Mouse (Mus musculus) layer of hippocampus, adult 2 months (tissue): ENCODE measurements at regions not wholly inside any gene's neighbourhood (a gene's known extent, or its start where the extent isn't known, plus 50 kb on each side); places are given as distances from the start of the nearest gene placed in this dataset.

ENCODE experiments used
- DNase-seq, 2 experiments: peaks; one replicate each; pipeline ENCODE4 v3.0.0; 2022; ENCODE audit warnings: low spot score in 2 of 2
- H3K27ac ChIP-seq: fragments of 200-600 bp; 2 replicates; pipeline ENCODE4 v1.8.1; 2022
- H3K4me3 ChIP-seq: fragments of 200-600 bp; 2 replicates; pipeline ENCODE4 v1.8.1; 2022; ENCODE audit warnings: mild to moderate bottlenecking
- CTCF ChIP-seq: fragments of 200-600 bp; conservative IDR thresholded peaks from 2 replicates; pipeline ENCODE4 v1.8.1; 2022; ENCODE audit warnings: antibody characterized with exemption, mild to moderate bottlenecking, moderate library complexity

- DNase-seq, result no peak
- H3K27ac ChIP-seq, result no peak overlapping the region
- TF ChIP-seq CTCF, result peak; percentile 41
- H3K4me3 ChIP-seq, result no peak overlapping the region
These were observed 66.0 kb downstream of the Amer2 start for GRCm38 (mm10) chr14:60439106-60439505.

- TF ChIP-seq CTCF, result no peak
- no peak for DNase-seq
- Histone ChIP-seq H3K27ac (no peak overlapping the region), H3K4me3 (no peak overlapping the region)
These were observed 70.9 kb downstream of the Amer2 start for GRCm38 (mm10) chr14:60443821-60444551.

- no peak for DNase-seq
- Histone ChIP-seq H3K27ac (no peak overlapping the region), H3K4me3 (no peak overlapping the region)
- TF ChIP-seq CTCF, result no peak
These were observed 71.5 kb downstream of the Amer2 start for GRCm38 (mm10) chr14:60444552-60444937.

- H3K4me3 ChIP-seq, result no peak overlapping the region
- TF ChIP-seq CTCF, result no peak
- no peak for DNase-seq
- no peak overlapping the region for H3K27ac ChIP-seq
These were observed 73.0 kb downstream of the Amer2 start for GRCm38 (mm10) chr14:60446037-60446436.

GRCm38 (mm10) chr14:60451216-60451615, 78.2 kb downstream of the Amer2 start:
- H3K27ac ChIP-seq, result no peak overlapping the region
- no peak for DNase-seq
- H3K4me3 ChIP-seq, result no peak overlapping the region
- no peak for TF ChIP-seq CTCF

GRCm38 (mm10) chr14:60451684-60452083, 78.6 kb downstream of the Amer2 start:
- peak; percentile 60 for TF ChIP-seq CTCF
- Histone ChIP-seq H3K27ac (no peak overlapping the region), H3K4me3 (no peak overlapping the region)
- DNase-seq, result no peak

GRCm38 (mm10) chr14:60456767-60457166, 83.7 kb downstream of the Amer2 start:
- no peak for DNase-seq
- peak overlapping the region; percentile 14; the same call in 1 of the 2 replicates for H3K27ac ChIP-seq
- TF ChIP-seq CTCF, result no peak
- H3K4me3 ChIP-seq, result no peak overlapping the region

GRCm38 (mm10) chr14:60484996-60485888, 112.2 kb downstream of the Amer2 start:
- Histone ChIP-seq H3K27ac (no peak overlapping the region), H3K4me3 (peak overlapping the region; percentile 56)
- DNase-seq, result peak; percentile 52 to 59
- no peak for TF ChIP-seq CTCF

GRCm38 (mm10) chr14:60485889-60486274, 112.8 kb downstream of the Amer2 start:
- TF ChIP-seq CTCF, result peak; percentile 46
- H3K27ac ChIP-seq, result no peak overlapping the region
- no peak for DNase-seq
- peak overlapping the region; percentile 56 for H3K4me3 ChIP-seq

- H3K27ac ChIP-seq, result no peak overlapping the region
- TF ChIP-seq CTCF, result no peak
- DNase-seq, result no peak
- no peak overlapping the region for H3K4me3 ChIP-seq
These were observed 113.3 kb downstream of the Amer2 start for GRCm38 (mm10) chr14:60486278-60486935.

GRCm38 (mm10) chr14:60489111-60489510, 116.1 kb downstream of the Amer2 start:
- no peak for TF ChIP-seq CTCF
- H3K4me3 ChIP-seq, result no peak overlapping the region
- H3K27ac ChIP-seq, result no peak overlapping the region
- no peak for DNase-seq

GRCm38 (mm10) chr14:60490886-60491285, 117.8 kb downstream of the Amer2 start:
- no peak for DNase-seq
- no peak for TF ChIP-seq CTCF
- H3K27ac ChIP-seq, result no peak overlapping the region
- no peak overlapping the region for H3K4me3 ChIP-seq

- no peak for DNase-seq
- Histone ChIP-seq H3K27ac (no peak overlapping the region), H3K4me3 (no peak overlapping the region)
- TF ChIP-seq CTCF, result no peak
These were observed 122.4 kb downstream of the Amer2 start for GRCm38 (mm10) chr14:60495441-60495840.
